Mouse (Mus musculus) cerebral cortex, adult 2 months (tissue): ENCODE measurements around the gene Eif2b2.

Experiments
- WGBS: fragments of 180-500 bp; shearing (Covaris S2); methylation state at CpG from one replicate; pipeline ENCODE4 v1.1.7; 2018; 5-methylcytosine and 5-hydroxymethylcytosine counted together

The Eif2b2 gene

DNA sequence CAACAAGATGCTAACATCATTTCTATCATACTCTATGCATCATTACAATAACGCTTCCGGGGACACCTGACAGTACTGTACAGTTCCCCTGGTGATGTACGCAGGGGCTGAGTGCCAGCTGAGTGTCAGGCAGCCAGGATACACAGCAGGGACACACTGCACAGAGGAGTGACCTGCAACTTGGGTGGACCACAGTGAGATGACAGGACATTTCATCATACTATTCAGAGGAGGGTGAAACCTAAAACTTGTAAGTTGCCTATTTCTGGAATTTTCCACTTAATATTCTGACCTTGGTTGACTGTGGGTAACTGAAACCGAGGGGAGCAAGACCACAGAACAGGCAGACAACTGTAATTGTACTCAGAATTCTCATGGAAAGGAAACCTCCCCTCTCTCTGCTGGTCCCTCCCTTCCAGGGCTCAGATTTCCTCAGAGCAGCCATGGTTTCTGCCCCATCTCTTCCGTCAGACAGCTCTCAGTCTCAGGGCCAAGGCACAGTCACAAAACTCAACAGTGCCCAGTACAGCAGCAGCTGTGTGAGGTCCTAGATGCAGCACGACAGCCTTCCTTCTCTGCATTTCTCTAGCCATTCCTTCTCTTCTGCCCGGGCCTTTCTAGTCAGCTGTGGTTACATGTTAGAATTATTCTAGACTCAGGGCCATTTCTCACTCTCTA is 36.9 kb downstream of the Eif2b2 start:
- WGBS: 82% methylated on average over 7 of the region's 7 CpGs

GRCm38 (mm10) chr12:85257008-85257639 is 37.8 kb downstream of the Eif2b2 start:
- 82% methylated on average over 7 of the region's 7 CpGs for WGBS

DNA sequence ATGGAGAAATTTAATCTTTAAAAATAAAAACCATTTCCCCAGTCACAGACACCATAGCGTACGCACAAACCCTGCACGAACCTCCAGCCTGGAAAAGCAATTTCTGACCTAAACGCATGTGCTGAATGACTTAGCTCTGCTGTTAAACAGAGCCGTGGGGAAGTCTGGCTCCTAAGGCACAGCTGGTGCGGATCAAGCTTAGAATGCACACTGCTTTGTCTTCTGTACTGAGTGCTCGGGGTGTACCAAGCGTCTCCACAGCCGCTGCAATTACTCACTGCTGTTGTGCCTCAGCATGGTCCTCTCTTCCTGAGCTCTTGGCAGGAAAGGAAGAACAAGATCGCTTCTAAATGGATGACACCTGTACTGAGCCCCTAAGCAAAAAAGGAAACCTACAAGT is 43.2 kb downstream of the Eif2b2 start:
- 55% methylated on average over 10 of the region's 10 CpGs for WGBS

- WGBS: 50% methylated on average over 5 of the region's 5 CpGs
These were observed 43.9 kb downstream of the Eif2b2 start for GRCm38 (mm10) chr12:85263190-85263589.

DNA sequence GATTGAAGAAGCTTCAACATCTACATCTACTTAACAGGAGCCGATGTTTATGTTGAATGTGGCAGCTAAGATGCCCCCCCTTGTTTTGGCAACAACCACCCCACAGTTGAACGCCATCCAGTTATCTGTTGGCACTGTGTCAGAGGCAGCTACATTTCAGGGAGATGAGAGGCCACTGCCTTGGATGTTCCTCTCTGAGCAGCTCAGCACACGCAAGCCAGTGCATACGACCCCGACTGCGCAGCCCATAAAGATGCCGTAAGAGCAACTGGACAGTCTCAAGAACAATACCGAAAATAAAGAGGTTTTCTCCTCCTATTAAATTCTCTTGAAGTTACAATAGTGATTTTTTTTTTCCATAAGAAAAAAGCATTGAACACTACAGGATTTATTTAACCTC is 45.2 kb downstream of the Eif2b2 start:
- WGBS: 76% methylated on average over 8 of the region's 8 CpGs

- 57% methylated on average over 7 of the region's 7 CpGs for WGBS
These were observed 45.7 kb downstream of the Eif2b2 start for GRCm38 (mm10) chr12:85264940-85265339.

GRCm38 (mm10) chr12:85266248-85266647 is 47.0 kb downstream of the Eif2b2 start:
- 91% methylated on average over 3 of the region's 3 CpGs for WGBS

DNA sequence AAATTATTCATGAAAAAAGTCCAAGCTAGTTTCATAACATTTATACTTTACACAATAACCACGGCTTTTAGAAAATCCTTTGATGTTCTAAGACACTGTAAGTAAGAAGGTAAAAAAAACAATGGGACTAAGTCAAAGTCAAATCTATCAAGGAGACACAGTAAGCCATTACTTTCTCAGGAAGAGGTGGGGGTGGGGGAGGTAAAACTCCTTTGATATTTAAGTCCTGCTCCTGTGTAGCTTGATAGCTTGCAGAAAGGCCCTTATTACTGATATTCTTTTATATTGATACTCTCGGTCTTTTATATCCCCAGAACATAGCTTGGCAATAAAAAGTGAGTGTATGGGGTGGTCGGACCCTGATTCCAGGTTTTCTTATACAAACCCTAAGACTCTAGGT is 50.5 kb downstream of the Eif2b2 start:
- 27% methylated on average over 3 of the region's 3 CpGs for WGBS

DNA sequence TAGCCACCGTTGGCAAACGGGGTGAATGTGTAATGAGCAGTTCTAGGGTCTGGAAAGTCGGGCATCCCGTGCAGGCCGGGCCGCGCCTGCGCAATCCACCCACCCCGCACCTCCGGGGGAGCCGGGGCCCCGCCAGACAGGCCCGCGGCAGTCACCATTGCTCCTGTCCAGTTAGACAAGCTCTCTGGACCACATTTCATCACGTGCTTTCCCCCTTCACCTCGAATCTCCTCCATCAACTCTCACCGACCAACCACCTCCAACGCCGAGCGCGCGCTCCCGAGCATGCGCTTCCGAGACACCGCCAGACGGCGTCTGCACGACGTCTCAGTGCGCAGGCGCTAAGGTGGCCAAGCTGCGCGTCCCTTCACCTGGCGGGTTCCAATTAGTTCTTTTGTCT is 51.0 kb downstream of the Eif2b2 start, which contains the start of gene Mlh3:
Mlh3 (minus strand) TSS at position 281 of the 400 bp plus-strand sequence.
- WGBS: under 1% methylated on average over 35 of the region's 35 CpGs

- 78% methylated on average over 7 of the region's 7 CpGs for WGBS
These were observed 52.0 kb downstream of the Eif2b2 start for GRCm38 (mm10) chr12:85271132-85271842.

GRCm38 (mm10) chr12:85271843-85272206 is 52.5 kb downstream of the Eif2b2 start:
- WGBS: 76% methylated on average over 4 of the region's 4 CpGs

GRCm38 (mm10) chr12:85273508-85273907 is 54.2 kb downstream of the Eif2b2 start:
- WGBS: 90% methylated on average over 10 of the region's 10 CpGs
